Mouse (Mus musculus): Measurements from ENCODE around the gene B3glct.

DNA sequence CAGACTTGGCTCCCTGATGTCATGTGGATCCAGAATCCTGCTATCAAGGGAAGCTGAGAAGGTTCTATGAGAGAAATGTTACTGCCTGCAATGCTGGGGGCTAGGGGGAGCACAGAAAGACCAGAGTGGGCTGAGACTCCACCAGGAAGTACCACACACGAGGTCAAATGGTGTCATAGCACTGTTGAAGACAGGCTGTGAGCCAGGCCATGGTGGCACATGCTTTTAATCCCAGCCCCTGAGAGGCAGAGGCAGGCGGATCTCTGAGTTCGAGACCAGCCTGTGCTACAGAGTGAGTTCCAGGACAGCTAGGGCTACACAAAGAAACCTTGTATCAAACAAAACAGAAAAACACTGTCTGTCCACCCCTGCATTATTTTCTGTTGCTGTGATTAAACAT, 75.0 kb downstream of the B3glct start:
- TF ChIP-seq POLR2A (IDR thresholded peaks at IDR 0.05; ENCODE audit: borderline replicate concordance, control insufficient read depth, low read depth, low read length) (no peak), CTCF (IDR thresholded peaks at IDR 0.05; ENCODE audit: control insufficient read depth, insufficient read depth, low read length) (no peak)

Measured in bone marrow, adult 2 months (tissue).